Mouse (Mus musculus): ENCODE results near the gene Shisa7. TPM values are rescaled to one million over a fixed set of nuclear protein-coding genes. Genes with fewer than 3 reads are reported as not detected.
A peak's percentile ranks its signal among the peaks of the same experiment; 100 is the strongest.

Shisa7 gene
- polyA plus RNA-seq, 1 experiment from 2014 or later: not detected

DNA sequence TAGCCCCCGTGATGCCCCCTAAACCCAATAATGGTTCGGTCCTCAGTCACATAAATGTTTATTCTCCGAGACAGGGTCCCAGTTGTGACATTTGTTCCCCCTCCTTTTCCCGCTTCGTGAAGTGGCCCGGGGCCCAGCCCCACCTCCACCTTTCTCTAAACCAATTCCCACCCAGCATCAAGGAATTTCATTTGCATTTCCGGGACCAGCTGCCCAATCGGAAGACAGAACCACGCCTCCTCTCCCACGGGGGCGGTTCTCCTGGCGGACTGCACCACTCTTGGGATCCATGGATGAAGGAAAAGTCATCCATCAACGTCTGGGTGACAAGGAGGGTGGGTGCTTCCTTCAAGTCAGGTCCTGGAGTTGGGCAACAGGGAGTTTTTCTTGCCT, 417 bp upstream of the Shisa7 start:
- H3K4me1 ChIP-seq (replicated peaks): no peaks in the 10 kb centered on the region
- no peak overlapping the region for H3K27ac ChIP-seq (replicated peaks)
- peaks cover 81% of the 10 kb centered on the region for H3K27me3 ChIP-seq
- no peak for ATAC-seq (ENCODE audit: insufficient read depth)
- no peak overlapping the region for H3K4me3 ChIP-seq (replicated peaks)
- no peaks in the 10 kb centered on the region for H3K36me3 ChIP-seq (replicated peaks)
- peak overlapping the region; percentile 42 for H3K4me2 ChIP-seq
- 3% methylated on average over 13 of the region's 13 CpGs for WGBS (ENCODE audit: insufficient replicate concordance)
- no peaks in the 10 kb centered on the region for H3K9me3 ChIP-seq (replicated peaks)
- H3K9ac ChIP-seq: no peak overlapping the region

DNA sequence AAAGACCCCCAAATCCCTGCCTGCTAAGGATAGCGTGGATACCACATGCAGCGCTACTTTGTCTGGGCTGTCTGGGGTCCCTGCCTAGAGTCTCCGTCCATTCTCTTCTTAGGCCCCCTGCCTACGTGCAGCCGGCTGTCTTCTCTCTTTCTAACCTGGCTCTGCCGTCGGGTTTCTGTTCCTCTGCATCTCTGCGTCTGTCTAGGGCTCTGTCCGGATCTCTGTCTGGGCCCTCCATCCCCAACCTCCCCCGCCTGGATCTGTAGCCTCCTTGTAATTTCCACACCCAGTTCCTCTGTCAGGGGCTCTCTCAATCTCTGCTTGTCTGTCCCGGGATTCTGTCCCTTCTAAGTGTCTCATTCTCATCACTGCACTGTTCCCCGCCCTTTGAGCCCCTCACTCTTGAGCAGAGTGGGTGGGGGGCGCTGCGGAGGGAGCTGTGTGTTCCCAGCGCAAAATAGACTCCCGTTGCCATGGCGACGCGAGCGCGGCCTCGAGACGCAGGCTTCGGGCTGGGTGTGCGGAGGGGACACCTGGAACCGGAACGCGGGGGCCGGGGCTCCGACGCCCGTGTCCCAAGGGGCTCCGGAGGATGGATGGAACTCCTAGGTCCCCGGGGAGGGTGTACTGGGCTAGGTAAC, 772 bp downstream of the Shisa7 start:
- Histone ChIP-seq H3K27me3 (peaks cover 86% of the 10 kb centered on the region), H3K4me1 (replicated peaks) (no peaks in the 10 kb centered on the region), H3K27ac (replicated peaks) (no peak overlapping the region), H3K9me3 (replicated peaks) (no peaks in the 10 kb centered on the region), H3K9ac (no peak overlapping the region), H3K36me3 (replicated peaks) (no peaks in the 10 kb centered on the region), H3K4me3 (replicated peaks) (no peak overlapping the region), H3K4me2 (no peak overlapping the region)
- 2% methylated on average over 34 of the region's 34 CpGs for WGBS (ENCODE audit: insufficient replicate concordance)
- ATAC-seq (ENCODE audit: insufficient read depth): no peak

DNA sequence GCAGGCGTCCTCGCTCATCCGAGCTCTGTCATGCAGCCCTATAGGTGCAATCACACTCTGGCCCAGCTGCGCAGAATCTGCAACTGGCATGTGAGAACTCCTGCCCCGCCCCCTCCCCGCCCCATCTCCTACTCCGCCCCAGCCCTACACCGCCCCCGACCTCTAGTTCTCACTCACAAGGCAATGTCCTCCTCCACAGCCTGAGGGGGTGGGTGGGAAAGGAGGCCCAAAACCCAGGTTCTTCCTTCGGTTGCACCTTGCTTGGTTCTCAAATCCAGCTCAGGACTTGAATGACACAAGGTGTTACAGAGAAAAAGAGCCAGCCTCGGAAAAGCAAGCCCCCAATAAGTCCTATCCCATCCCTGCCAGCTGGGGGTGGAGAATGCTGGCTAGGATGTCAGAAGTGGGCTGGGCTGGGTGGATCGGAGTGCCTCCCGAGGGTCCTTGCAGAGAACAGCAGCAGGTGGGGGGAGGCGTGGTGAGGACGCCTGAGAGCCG, 1.8 kb downstream of the Shisa7 start:
- H3K9me3 ChIP-seq (replicated peaks): no peaks in the 10 kb centered on the region
- H3K36me3 ChIP-seq (replicated peaks): no peaks in the 10 kb centered on the region
- 2% methylated on average over 16 of the region's 16 CpGs for WGBS (ENCODE audit: insufficient replicate concordance)
- no peak overlapping the region for H3K4me2 ChIP-seq
- no peak overlapping the region for H3K27ac ChIP-seq (replicated peaks)
- no peak for ATAC-seq (ENCODE audit: insufficient read depth)
- H3K4me3 ChIP-seq (replicated peaks): no peak overlapping the region
- no peak overlapping the region for H3K9ac ChIP-seq
- H3K4me1 ChIP-seq (replicated peaks): no peaks in the 10 kb centered on the region
- peaks cover 96% of the 10 kb centered on the region for H3K27me3 ChIP-seq

DNA sequence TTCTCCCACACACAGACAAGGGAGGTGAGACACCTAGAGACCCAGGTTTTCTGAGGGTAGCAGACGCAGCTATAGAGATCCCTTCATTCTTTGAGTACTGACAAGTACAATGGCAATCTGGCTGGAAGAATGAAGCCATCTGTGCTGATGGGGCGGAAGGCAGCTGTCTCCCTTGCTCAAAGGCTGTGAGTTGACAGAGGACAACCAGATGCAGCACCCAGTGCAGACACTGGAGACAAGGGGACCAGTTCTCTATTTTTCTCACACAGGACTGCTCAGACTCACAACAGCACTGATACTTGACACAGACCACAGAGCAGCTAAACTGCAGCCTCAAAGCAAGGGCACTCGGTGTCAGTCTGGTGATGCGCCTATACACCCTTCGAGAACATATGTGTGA, 2.4 kb downstream of the Shisa7 start:
- Histone ChIP-seq H3K27ac (replicated peaks) (no peak overlapping the region), H3K9ac (no peak overlapping the region), H3K4me3 (replicated peaks) (no peak overlapping the region), H3K4me1 (replicated peaks) (no peaks in the 10 kb centered on the region), H3K27me3 (peaks cover 98% of the 10 kb centered on the region), H3K9me3 (replicated peaks) (no peaks in the 10 kb centered on the region), H3K4me2 (no peak overlapping the region), H3K36me3 (replicated peaks) (no peaks in the 10 kb centered on the region)
- WGBS (ENCODE audit: insufficient replicate concordance): 49% methylated on average over 5 of the region's 5 CpGs
- no peak for ATAC-seq (ENCODE audit: insufficient read depth)

DNA sequence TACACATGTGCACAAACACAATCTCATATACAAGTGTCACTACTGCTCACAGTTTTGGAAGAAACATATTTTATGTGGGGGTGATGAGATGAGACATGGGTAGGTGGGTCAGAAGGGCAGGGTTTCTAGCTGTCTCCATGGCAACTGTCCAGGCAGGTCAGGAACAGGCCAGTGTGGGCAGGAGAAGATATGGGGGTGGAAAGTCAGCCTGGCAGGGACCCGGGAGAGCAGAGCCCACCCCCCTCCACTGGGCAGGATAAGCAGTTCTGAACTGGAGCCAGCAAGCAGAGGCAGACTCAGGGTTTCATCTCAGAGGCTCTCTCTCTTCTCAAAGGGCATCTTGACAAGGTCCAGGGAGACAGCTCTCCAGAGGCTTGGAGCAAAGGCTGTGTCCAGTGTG, 6.9 kb downstream of the Shisa7 start:
- no peaks in the 10 kb centered on the region for H3K36me3 ChIP-seq (replicated peaks)
- no peaks in the 10 kb centered on the region for H3K9me3 ChIP-seq (replicated peaks)
- H3K27ac ChIP-seq (replicated peaks): no peak overlapping the region
- no peak overlapping the region for H3K9ac ChIP-seq
- no peak overlapping the region for H3K4me2 ChIP-seq
- WGBS (ENCODE audit: insufficient replicate concordance): 16% methylated on average over 1 of the region's 1 CpGs
- peaks cover 95% of the 10 kb centered on the region for H3K27me3 ChIP-seq
- peaks cover 7% of the 10 kb centered on the region for H3K4me1 ChIP-seq (replicated peaks)
- H3K4me3 ChIP-seq (replicated peaks): no peak overlapping the region
- no peak for ATAC-seq (ENCODE audit: insufficient read depth)

DNA sequence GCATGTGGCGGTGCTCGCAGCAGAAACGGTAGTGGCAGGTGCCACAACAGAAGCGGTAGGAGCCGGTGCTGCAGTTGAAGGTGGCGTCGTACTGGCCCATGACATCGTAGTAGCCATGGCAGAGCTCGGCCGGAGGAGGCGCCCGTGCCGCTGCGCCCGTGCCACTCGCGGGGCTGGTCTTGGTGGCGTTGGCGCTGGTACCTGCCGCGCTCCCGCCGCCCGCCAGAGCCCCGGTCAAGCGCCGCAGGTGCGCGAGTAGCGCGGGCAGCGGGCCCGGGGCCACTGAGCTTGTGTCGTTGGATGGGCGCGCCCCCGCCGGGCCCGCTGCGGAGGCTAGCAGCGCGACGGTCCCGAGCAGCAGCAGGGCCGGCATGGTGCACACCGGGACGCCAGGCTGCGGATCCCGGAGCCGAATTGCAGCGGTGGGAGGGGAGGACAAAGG, 8.1 kb downstream of the Shisa7 start:
- no peak for ATAC-seq (ENCODE audit: insufficient read depth)
- H3K27me3 ChIP-seq: peaks cover 95% of the 10 kb centered on the region
- WGBS (ENCODE audit: insufficient replicate concordance): under 1% methylated on average over 43 of the region's 51 CpGs
- no peaks in the 10 kb centered on the region for H3K36me3 ChIP-seq (replicated peaks)
- no peaks in the 10 kb centered on the region for H3K9me3 ChIP-seq (replicated peaks)
- H3K9ac ChIP-seq: no peak overlapping the region
- peak overlapping the region; percentile 33 for H3K4me3 ChIP-seq (replicated peaks)
- peak overlapping the region; percentile 64 for H3K4me2 ChIP-seq
- H3K27ac ChIP-seq (replicated peaks): no peak overlapping the region
- peaks cover 7% of the 10 kb centered on the region for H3K4me1 ChIP-seq (replicated peaks)

DNA sequence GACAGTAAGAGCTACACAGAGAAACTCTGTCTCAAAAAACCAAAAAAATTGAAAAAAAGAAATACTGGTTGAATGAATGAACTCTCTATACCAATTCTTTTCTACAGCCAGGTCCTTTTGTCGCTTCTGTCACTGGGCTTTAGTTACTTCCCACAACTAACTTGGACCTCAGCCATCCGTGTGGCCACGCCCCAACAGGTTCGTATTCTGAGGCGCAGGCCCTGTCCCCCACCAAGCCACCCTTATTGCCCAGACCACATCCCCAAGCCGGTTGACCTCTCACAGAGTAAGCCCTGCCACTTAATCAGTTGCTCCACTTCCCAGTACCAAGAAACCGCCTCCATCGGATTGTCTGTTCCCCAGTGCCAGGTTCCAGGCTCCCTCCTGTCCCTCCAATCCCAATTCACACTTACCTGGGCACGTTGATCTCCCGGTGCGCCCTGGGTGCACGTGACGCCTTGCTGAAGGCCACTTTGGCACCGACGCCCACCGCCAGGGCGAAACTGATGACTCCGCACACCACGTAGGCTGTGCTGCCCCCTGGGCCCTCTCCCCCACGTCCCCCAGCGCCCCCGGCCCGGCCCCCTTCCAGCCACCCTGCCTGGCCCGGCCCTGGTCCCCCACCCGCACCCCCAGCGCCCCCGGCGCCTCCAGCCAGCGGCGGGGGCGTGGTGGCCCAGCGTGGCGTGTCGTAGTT, 8.7 kb downstream of the Shisa7 start:
- Histone ChIP-seq H3K27me3 (peaks cover 95% of the 10 kb centered on the region), H3K27ac (replicated peaks) (no peak overlapping the region), H3K4me3 (replicated peaks) (peak overlapping the region; percentile 33), H3K36me3 (replicated peaks) (no peaks in the 10 kb centered on the region), H3K4me1 (replicated peaks) (peaks cover 7% of the 10 kb centered on the region), H3K9me3 (replicated peaks) (no peaks in the 10 kb centered on the region), H3K4me2 (peak overlapping the region; percentile 64), H3K9ac (no peak overlapping the region)
- WGBS (ENCODE audit: insufficient replicate concordance): 5% methylated on average over 34 of the region's 34 CpGs
- ATAC-seq (ENCODE audit: insufficient read depth): no peak

DNA sequence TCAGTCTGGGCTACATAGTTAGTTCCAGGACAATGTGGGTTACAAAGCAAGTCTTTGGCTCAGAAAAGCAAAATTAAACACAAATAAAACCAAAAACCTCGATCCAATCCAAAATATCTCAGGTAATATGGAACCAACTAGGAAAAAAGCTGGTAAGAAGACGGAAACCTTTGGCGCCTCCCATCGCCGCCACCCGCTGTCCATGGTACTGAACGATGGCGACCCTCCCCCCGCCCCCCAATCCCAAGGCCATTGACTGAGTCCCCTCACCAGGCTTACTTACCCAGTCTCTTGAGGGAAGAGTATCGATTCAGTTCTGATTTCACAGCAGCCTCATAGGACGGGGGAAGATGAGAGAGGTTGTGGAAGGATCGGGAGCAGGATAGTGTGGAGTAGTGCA, 14.0 kb downstream of the Shisa7 start:
- Histone ChIP-seq H3K4me3 (replicated peaks) (no peak overlapping the region), H3K27ac (replicated peaks) (no peak overlapping the region), H3K27me3 (peaks cover 57% of the 10 kb centered on the region), H3K9ac (no peak overlapping the region), H3K9me3 (replicated peaks) (no peaks in the 10 kb centered on the region), H3K4me2 (no peak overlapping the region), H3K36me3 (replicated peaks) (no peaks in the 10 kb centered on the region), H3K4me1 (replicated peaks) (no peaks in the 10 kb centered on the region)
- no peak for ATAC-seq (ENCODE audit: insufficient read depth)
- WGBS (ENCODE audit: insufficient replicate concordance): 6% methylated on average over 12 of the region's 12 CpGs

DNA sequence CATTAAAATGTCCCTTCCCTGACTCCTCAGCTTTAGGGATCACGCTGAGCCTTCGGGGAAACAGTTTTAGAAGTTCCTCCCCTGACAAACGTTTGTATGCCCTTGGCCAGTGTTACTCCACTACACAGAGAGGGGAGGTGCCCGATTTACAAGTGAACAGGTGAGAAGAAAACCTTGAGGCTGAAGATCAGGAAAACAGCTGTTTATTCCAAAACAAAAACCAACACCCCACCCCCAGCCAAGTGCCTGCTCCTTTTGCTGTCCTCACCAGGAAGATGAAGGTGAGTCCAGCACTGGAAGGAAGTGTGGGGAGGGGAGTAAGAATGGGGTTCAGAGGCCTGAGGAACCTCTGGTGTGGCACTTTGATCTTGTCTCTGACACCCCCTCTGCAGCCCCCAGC, 19.1 kb downstream of the Shisa7 start:
- H3K36me3 ChIP-seq (replicated peaks): no peaks in the 10 kb centered on the region
- H3K4me2 ChIP-seq: no peak overlapping the region
- H3K4me1 ChIP-seq (replicated peaks): no peaks in the 10 kb centered on the region
- no peak overlapping the region for H3K4me3 ChIP-seq (replicated peaks)
- H3K27ac ChIP-seq (replicated peaks): no peak overlapping the region
- no peaks in the 10 kb centered on the region for H3K9me3 ChIP-seq (replicated peaks)
- ATAC-seq (ENCODE audit: insufficient read depth): no peak
- no peak overlapping the region for H3K9ac ChIP-seq
- WGBS (ENCODE audit: insufficient replicate concordance): 22% methylated on average over 4 of the region's 4 CpGs
- H3K27me3 ChIP-seq: peaks cover 11% of the 10 kb centered on the region

DNA sequence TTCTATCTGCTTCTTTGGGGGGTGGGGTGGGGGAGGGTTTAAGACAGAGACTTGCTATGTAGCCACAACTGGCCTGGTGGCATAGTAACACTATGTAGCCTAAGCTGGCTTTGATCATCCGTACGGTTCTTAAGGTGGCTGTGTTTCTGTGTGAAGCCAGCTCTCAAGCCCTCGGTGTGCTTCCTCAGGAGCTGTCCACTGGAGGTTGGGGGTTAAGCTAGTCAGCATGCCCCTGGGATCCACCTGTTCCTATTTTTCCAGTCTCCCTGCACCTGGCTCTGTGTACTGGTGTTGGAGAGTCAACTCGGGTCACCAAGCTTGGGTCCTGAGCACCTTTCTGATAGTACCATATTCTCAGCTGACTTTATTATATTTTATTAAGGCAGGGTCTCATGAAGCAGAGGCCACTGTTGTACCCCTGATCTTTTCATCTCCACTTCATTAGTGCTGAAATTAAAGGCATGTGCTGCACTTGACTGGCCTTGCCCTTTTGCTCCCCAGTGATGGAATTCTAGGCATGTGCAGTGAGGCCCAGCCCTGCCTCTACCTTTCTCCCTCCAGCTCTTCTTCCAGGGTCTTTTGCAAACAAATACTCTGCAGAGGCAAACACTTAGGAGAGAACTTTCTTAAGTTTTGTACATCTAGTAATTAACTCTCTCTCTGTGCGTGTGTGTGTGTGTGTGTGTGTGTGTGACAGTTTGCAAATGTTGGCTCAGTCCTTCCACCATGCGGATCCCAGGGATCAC, 22.2 kb downstream of the Shisa7 start:
- Histone ChIP-seq H3K36me3 (replicated peaks) (no peaks in the 10 kb centered on the region), H3K4me2 (no peak overlapping the region), H3K4me1 (replicated peaks) (no peaks in the 10 kb centered on the region), H3K9ac (no peak overlapping the region), H3K27ac (replicated peaks) (no peak overlapping the region), H3K27me3 (peaks cover 5% of the 10 kb centered on the region; the same call in 1 of the 2 replicates), H3K4me3 (replicated peaks) (no peak overlapping the region), H3K9me3 (replicated peaks) (no peaks in the 10 kb centered on the region)
- 61% methylated on average over 6 of the region's 6 CpGs for WGBS (ENCODE audit: insufficient replicate concordance)
- no peak for ATAC-seq (ENCODE audit: insufficient read depth)

DNA sequence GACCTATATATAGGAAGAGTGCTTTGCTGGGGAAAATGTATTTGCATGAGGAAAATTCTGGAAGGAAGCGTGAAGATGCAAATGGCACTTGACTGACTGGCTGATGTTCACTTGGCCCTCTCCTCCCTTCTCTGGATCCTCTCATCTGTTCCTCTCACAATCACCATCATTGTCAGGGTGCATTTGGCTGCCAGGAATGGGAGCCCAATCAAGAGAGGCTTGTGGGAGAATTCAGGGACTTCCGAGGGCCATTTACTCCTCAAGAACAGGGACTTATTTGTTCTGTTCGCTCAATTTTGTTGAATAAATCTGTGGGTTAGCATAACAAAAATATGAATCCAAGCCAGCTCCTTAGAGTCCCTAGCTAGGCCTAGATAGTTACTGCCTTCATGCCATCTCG, 22.8 kb downstream of the Shisa7 start:
- Histone ChIP-seq H3K4me3 (replicated peaks) (no peak overlapping the region), H3K9me3 (replicated peaks) (no peaks in the 10 kb centered on the region), H3K27me3 (peaks cover 5% of the 10 kb centered on the region; the same call in 1 of the 2 replicates), H3K27ac (replicated peaks) (no peak overlapping the region), H3K4me2 (no peak overlapping the region), H3K36me3 (replicated peaks) (no peaks in the 10 kb centered on the region), H3K4me1 (replicated peaks) (no peaks in the 10 kb centered on the region), H3K9ac (no peak overlapping the region)
- ATAC-seq (ENCODE audit: insufficient read depth): no peak
- 61% methylated on average over 4 of the region's 4 CpGs for WGBS (ENCODE audit: insufficient replicate concordance)

Data from liver, embryonic 15.5 days (tissue).